Mouse (Mus musculus) mature B cell (primary cell): ENCODE measurements around the gene Ptpn13.

ENCODE experiments used
- in situ Hi-C: fragments of 300-500 bp; cut with MboI; formaldehyde crosslinking; loops from 2 replicates; pipeline ENCODE4 v1.14.3; 2019

Gene Ptpn13

DNA sequence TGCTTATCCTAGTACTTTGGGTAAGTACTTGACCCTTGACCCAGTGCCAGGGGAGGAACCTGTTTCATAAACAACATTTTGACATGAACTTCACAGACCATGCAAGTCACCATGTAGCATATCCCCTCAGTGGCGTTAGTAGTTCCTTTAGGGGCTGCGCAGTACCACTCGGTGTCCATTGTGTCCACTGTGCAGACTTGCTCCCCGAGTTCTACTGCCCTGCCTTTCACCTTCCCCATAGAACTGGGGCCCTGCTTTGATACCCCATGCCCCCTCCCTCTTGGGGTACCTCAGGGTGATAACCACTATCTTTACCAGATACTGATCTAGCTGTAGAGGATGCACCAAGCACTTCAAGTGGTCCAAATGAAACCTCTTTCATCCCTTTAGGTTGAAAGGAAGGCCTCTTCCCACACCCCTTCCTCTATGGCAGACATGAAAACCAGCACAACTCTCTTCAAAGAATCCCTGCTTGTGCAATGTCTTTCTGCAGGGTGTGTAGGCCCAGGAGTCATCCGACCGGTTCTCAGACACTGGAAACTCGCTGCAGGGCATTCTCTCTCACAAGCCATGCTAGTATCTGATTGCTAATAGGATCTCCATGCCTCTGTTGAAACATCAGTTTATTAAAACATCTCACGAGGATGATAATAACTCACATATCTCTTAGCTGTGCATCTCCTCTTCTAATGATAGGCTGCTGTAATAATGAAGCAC is 34.1 kb downstream of the Ptpn13 start:
- in situ Hi-C loops, result no loop called here

DNA sequence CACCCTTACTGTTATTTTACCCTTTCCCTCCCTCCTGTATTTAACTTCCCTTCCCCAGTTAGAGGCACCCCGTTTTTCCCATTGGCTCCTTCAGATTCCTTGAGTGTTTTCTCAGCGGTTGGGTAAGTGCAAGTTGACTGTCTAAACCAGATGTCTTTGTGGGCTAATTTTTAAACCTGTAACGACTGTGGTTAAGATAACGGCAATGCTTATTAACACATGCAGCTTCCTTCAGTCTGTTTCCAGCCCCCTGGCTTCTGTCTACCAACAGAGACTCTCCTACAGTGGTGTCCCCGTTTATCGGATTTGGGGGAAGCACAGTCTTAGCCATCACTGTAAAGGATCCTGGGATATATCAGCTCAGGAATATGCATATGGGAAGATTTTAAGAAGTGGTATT is 35.9 kb downstream of the Ptpn13 start:
- in situ Hi-C loops, result no loop called here

DNA sequence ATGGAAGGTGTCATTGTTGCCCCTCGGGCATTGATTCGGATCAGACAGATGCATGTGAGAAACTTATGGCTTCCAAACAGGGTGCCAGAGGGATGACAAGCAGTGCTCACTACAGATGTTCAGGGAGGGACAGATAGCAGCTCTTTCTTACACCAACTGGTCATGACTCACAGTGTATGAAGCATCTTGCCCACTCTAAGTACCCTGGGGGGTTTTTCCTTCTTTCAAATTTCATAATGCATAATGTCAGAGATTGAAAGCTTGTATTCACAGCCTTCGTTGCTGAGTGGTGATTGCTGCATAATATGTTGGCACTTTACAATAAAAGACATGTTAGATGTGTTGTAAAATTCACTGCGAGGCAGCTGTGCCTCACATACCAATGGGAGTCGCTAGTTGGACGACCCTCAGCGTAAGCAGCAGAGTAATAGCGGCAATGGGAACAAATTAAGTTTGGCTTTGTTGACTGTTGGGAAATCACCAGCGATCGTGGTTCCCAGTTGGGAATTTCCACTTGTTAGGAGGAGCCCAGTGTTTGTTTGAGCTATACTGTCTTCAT is 38.7 kb downstream of the Ptpn13 start:
- in situ Hi-C loops, result no loop called here

DNA sequence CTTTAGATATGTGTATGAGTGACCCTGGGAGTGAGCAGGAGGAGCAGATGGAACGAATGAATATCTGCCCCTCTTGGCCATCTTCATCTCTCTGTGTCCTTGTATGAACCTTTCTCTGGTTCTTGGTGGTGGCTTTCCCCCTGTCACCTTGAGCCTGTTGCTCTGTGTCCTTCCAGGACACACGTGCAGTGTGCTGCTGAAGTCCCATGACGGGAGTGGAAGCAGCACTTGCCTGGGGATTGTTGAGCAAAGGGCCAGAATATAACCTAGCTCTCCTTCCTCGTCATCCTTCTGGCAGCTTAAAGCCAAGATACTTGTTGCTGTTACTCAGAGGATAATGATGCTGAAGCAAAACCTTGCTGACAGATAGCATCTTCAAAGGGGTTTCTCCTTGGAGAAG is 39.3 kb downstream of the Ptpn13 start:
- in situ Hi-C loops, result no loop called here

DNA sequence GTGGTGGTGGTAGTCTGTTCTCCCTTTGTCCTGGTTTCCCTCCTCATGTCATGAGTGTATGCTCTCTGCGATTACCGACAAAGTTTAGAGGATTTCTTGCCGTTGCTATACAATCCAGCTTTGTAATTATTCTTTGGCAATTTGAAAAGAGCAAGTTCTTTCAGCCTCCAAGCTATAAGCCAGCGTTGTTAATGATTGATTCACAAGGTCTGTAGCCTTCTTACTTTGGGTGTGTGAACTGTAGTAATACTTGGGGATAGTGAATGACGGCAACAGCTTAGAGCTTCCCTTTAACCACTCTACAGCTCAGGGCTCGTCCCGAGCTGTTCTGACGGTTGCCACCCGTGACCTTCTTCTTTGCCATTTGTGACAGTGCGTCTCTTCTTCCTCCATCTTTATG is 39.8 kb downstream of the Ptpn13 start:
- in situ Hi-C loops, result no loop called here

DNA sequence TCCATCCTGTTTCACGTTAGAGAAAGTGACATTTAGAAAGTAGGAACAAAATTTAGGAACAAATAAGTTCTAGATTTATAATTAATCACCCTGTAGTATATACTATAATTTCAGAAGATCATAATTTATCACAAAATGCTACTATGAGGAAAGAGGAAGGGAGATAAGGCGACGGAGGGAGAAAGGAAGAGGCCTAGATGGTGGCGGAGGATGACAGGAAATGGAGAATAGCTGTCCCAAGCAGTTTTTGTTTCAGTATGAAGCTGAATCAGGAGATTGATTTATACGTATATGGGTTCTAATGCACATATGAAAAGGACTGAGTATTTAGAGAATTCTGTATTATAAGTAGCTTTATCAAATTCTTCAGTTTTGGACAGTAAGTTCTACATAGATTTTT is 47.7 kb downstream of the Ptpn13 start:
- in situ Hi-C loops, result no loop called here

DNA sequence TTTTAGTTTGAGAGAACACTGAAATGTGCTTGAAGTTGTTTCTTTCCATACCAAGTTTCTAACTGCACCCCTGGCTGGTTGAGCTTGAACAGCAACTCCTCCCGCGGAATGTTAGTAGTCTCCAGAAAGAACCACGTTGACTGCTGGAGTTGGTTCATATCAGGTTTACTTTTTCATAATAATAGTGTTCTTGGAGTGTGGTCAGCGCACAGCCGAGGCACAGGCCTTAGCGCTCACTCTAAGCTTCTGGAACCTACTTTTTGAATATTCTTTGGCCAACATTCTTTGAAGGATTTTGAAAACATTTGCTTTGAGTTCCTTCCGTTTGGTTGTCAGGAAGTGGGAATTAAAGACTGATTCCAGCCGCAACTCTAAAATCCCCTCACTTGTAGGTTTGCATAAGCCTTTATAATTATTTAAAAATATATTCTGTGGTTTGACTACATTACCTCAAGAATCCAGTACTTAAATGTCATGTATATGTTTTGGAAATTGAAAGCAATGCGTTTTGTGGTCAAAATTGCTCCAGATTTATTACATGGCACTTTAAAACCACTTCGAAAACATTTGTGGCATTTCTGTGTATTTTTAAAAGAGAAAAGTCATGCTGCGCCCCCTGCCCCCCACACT is 48.6 kb downstream of the Ptpn13 start:
- in situ Hi-C loops, result no loop called here

DNA sequence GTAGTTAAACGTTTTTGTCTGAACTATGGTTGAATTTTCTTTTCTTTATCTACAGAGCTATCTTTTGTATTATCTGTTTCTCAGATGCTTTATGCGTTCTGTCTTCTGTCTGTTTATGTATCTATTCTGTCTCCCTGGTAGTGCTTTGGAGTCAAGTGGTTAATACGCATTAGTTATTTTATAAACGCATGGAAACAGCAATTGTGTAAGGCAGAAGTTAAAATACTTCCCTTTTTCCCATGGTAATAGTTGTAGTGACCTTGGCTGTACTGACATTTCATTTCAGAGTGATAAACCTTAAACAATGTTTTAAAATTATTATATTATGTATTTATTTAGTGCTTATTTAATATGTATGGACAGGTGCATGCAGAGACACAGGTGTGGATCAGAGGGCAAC is 49.3 kb downstream of the Ptpn13 start:
- in situ Hi-C loops, result no loop called here

DNA sequence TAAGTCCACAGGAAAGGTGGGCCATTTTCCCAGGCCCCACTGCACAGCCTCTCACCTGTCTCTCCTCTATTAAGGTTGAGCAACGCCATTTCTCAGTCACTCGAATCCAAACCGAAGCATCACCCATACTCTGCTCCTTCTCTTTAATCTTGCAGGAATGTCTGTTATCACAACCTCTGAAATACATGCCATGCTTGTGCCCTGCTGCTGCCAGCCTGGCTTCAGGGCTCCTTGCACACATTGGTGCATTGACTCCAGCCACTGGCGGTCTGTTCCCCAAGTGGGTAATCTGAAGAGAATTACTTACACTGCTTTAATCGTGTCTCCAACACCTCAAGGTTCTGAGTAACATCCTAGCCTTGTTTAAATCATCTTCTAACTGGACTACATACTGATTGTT is 50.5 kb downstream of the Ptpn13 start:
- in situ Hi-C loops, result no loop called here

DNA sequence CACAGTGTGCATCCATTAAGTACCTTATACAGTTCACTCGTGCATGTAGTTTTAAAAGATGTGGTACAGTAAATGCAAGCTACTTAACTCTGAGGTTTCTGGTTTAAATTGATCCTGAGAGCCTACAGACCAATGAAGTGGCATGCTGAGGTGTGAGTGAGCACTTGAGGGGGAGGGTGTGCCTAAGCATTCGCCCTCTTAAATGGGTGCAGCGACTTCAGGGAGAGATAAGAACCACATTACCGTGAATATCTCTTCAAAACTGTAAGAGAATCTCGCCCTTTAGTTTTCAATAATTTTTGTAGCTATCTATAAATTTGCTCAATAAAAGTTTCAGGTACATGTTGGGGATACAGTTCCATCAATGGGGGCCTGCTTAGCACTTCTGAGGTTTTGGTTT is 54.5 kb downstream of the Ptpn13 start:
- in situ Hi-C loops, result no loop called here

DNA sequence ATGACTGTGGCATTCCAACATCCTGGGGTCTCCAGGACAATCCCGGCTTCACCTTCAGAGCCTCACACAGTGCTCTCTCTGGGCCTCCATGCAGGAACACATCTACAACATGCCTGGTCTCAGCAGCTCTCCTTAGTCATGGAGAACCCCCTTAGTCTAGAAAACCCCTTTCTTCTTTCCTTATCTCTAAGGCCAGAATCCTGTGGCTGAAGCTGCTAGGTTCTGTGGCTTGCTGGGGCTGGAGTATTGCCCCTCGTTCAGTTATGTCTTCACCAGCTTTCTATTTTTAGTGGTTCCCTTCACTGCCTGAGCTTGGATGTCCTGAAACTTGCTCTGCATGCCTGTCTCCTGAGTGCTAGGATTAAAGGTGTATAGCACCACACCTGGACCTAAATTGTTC is 56.2 kb downstream of the Ptpn13 start:
- in situ Hi-C loops, result no loop called here

DNA sequence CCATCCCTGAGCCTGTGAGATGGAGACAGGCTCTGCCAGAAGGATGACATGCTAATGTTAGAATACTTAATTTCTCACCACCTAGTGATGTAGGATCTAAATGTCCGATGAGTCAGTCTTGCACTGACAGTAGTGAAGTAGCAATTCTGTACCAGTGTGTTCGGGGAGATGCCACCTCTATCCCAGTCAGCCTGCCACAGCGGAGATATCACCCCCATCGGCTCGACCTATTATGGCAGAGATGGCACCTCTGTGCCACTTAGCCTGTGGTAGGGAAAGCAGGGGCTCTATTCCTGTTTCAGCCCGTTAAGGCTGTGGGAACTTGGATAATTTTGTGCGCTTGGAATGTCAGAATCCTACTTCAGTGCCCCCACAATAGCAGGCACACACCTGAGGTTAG is 62.0 kb downstream of the Ptpn13 start:
- in situ Hi-C loops, result no loop called here

DNA sequence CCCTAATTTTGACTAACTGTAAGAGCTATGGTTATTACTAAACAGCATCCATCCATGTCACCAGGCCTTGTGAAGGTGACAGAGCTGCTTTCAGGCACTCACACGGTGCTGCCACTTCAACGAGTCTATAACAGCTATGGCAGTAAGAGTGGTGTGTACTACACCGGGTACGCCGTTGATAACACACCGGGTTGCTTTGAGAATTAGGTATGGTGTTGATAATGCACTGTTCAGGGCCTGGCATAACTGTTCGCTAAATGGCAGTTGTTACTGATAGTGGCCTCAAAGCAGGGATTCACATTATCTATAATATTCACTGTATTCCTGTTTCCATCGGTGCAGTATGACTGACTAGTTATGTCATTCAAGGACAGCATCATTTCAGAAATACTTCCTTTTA is 66.0 kb downstream of the Ptpn13 start:
- in situ Hi-C loops, result no loop called here

DNA sequence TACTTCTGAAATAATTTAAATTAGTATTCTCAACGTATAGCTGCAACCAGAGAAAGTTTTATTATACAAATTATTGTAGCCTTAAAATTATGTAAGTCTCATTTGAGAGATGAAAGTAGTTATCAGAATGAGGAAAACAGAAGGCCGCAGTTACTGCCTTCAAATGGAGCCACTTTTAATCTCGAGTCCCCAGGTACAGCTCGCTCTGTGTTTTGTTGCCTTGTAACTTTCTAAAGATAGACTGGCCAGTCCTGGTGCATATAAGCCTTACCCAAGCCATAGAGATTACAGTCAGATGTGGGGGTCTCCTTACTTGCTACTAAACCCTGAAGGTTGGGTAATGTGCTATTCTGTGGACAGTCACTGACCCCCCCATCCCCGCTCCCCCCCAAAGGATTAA is 66.8 kb downstream of the Ptpn13 start:
- in situ Hi-C loops, result no loop called here

DNA sequence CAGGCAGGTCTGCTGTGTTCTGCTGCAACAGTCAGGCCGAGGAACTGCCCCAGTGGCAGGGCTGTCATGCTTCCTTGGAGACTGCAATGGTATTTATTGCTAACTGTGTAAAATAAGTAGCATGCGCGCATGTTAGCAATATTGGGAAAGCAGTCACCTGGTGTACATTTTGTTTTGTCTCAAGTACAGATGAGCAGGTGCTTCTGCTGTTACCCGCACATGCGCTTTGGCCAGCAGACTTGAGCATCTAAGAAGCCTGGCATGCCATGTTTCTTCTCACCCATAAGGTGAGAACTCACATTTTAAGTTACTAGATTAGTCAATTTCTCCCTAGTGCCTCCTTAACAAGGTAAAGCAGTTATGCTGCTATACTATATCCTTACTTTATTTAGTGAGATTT is 72.1 kb downstream of the Ptpn13 start:
- in situ Hi-C loops, result no loop called here

DNA sequence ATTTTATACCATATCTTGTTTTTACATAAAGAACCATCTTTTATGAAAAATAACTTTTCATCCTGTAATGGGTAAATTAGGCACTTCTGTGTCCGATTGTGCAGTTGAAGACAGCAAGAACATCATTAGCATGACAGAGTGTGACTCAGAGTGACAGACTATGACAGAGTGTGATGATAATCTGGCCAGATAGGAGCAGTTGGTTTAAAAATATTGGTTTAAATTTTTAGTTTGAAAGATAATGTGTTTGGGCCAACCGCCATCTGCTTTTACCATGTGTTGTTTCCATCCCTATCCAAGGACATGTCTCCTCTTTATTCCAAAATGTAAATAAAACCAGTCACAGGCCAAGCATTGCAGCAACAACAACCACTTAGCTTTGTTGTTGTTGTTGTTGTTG is 72.5 kb downstream of the Ptpn13 start:
- in situ Hi-C loops, result no loop called here

DNA sequence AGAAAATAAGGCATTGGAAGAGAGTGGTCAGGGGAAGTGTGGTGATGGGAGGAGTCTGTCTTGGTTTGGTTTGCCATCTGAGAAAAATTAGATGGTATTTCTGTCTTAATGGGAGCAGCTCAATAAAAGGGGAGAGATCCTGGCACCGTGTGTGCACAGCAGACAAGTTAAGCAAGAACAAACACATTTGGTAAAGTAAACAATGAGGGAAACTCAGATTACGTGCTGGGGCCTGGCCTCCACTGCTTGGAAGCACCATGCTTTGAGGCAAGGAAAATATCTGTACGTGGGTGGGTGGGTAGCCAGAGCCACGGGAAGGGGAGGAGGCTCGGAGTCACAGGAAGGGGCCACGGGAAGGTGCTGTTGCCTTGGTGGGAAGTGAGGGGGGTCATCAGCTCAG is 74.3 kb downstream of the Ptpn13 start:
- in situ Hi-C loops, result no loop called here

DNA sequence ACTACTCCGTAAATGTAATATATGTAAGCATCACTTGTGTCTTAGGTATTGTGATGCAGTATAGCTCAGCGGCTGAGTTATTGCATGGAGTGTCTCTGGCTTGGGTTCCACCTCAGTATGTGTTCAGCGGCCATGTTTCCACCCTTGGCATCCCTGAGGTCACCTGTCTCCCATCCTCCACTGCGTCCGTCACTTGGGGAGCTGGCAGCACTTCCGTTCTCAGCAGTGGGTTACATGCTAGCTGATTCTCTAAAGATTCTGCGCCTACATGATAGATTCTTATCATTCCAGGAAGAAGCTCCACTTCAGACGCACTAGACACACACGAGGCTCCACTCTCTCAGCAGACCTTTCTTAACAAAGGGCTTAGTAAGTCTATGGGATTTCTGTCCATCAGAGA is 76.1 kb downstream of the Ptpn13 start:
- in situ Hi-C loops, result no loop called here

DNA sequence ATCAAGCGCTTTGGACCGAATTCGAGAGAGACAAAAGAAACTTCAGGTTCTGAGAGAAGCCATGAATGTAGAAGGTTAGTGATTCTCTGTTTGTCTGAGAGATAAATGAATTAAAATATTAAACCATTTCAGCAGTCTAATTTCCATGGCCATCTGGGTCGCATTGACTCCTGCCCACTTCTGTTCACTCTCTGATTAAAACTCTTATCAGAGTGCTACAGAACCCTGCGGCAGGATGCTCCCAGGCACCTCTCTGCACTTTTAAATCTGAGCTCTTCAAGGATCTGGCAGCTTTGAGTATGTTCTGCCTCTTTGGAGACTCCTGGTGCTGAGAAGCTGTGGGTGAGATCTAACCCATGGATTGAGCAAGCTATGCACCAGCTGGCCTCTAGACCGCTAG is 76.8 kb downstream of the Ptpn13 start:
- in situ Hi-C loops, result no loop called here

DNA sequence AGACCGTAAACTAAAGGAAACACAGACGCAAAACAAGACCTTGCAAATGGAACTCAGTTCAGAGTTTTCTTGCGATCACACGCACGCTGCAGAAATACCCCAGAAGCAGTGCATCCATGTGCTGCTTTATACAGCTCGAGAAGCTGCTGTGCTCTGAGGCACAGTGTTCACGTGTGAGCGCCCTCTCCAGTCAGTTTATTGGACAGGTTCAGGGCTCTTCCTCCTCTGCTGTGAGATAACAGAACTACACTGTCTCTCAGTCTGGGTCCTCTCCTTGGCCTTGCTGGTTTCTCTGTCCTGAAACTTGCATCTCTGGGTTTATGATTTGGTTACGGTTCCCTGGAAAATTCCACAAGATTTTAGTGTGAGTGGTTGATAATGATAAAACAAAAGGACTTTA is 88.2 kb downstream of the Ptpn13 start:
- in situ Hi-C loops, result no loop called here

DNA sequence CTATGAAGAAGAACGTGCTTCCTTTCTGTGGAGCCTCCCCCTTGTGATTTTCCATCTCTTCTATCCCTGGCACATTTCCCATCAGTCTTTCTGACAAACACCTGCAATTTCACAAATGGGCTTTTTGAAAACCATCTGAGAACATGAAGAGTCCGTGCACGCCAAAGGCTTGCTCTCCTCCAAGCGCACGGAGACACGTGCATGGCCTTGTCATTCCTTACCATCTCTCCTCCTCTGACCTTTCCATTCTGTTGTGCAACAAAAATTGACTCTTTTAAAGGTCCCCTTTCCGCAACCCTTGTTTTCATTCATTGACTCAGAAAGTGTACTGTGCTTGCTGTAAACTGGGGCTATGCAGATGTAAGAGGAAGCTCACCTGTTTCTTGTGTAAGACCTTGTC is 89.4 kb downstream of the Ptpn13 start:
- in situ Hi-C loops, result no loop called here

DNA sequence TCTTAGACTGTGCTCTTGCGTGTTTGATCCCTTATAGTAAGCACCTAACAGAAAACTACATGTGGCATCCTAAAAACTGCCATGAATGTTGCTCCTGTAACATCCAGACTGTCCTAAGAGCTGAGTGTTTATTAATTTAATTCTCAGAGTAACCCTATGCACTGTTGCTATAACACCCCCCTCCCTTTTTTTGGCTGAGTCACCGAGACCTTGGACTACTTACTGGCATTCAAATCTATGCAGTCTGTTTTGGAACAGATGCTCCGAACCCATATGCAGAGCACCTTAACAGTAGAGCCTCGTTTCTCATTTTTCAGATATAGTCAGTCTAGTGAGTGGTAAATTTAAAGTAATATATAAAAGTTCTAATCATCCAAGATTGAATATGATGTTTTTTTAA is 90.9 kb downstream of the Ptpn13 start:
- in situ Hi-C loops, result no loop called here

DNA sequence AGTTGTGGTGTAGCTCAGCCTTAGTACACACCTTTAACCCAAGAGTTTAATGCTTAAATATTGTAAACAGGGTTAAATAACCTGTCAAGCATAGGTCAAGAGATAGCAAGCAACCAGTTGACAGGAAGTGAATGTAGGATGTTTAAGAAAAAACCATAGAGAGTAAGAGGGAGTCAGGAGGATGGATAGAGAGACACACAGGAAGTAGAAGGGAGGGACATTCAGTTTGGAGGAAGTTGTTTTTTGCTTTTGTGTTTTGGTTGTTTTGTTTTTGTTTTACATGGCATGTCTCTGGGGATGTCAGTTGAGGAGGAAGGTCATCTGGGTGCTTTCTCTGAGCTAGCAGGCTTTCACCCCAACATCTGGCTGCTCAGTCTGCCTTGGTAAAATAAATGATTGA is 91.6 kb downstream of the Ptpn13 start:
- in situ Hi-C loops, result no loop called here

DNA sequence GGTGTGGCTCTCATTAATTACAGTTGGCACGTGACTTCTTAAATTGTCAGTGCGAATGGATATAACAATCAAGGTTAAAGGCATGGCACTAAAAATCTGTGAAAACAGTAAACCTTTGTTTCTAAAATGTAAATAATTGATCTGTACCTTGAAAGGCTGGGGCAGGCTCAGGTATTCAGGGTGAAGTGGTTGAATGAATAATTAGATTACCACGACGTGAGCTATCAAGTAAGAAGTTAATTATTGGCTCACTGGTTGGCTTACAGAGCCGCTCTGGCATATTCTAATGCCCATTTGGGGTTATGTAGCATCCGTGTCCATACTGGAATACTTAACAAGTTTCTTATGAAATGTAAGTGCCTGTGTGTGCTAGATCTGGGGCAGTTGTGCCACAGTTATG is 92.6 kb downstream of the Ptpn13 start:
- in situ Hi-C loops, result no loop called here
